Mouse (Mus musculus): Measurements from ENCODE around the gene Nr6a1. TPM values are rescaled to one million over a fixed set of nuclear protein-coding genes. Genes with fewer than 3 reads are reported as not detected.
A peak's percentile ranks its signal among the peaks of the same experiment; 100 is the strongest.

The Nr6a1 gene
- polyA plus RNA-seq, 1 experiment from 2014 or later, result 0.84 TPM

DNA sequence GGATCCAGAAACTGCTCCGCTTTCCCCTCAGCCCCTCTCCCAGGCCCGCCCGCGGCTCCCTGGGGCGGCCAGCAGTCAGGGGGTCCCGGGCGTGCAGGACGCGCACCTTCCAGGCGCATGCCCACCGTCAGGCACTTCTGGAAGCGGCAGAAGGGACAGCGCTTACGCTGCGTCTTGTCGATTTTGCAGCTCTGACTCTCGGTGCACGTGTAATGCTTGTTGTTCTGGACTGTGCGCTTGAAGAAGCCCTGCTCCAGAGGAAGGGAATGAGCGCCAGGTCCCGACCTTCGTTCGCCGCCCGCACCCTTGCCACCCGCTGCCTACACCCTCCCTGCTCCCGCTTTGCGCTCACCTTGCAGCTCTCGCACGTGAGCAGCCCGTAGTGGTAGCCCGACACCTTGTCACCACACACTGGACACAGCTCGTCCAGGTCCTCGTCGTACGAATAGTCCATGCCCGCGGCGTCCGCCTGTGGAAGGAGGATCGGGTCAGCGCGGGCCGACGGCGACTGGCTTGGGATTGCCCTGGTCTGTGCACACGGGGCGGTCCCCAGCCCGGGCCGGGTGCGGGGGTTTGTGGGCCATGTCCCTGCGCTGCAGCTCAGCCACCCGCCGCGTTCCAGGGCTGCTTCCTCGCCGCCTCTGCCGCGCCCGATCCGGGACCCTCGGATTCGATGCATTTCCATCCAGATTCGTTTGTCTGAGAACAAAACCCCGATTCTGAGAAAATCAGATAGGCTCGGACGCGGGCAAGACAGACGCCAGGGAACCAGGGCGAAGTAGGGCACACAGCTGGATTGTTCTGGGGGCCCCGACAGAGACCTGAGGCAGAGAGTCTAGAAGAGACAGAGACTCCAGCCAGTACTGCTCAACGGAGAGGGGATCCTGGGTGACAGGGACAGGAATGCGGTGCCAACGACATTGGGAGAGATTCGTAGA, 216.9 kb downstream of the Nr6a1 start:
- no peak overlapping the region for H3K27ac ChIP-seq (ENCODE audit: low read length)
- peak overlapping the region; percentile 20; the same call in 1 of the 2 replicates for H3K4me3 ChIP-seq (ENCODE audit: low read depth, low read length)
- H3K27me3 ChIP-seq (ENCODE audit: control insufficient read depth, insufficient read depth, low read depth, low read length), result peaks cover 68% of the 10 kb centered on the region
- H3K36me3 ChIP-seq (ENCODE audit: control insufficient read depth, insufficient read depth, low read length), result no peaks in the 10 kb centered on the region
- H3K4me1 ChIP-seq (ENCODE audit: control insufficient read depth, insufficient read depth, low read length), result peaks cover 15% of the 10 kb centered on the region
- peak; percentile 43; the same call in 1 of the 2 replicates for ATAC-seq
- no peak overlapping the region; the same call in 1 of the 2 replicates for H3K9ac ChIP-seq (ENCODE audit: low read depth, low read length)
- no peaks in the 10 kb centered on the region for H3K9me3 ChIP-seq (replicated peaks; ENCODE audit: control insufficient read depth, low read length, poor library complexity, severe bottlenecking)
- H3K4me2 ChIP-seq (ENCODE audit: low read length), result peak overlapping the region; percentile 43
- WGBS, result 1% methylated on average over 75 of the region's 75 CpGs

DNA sequence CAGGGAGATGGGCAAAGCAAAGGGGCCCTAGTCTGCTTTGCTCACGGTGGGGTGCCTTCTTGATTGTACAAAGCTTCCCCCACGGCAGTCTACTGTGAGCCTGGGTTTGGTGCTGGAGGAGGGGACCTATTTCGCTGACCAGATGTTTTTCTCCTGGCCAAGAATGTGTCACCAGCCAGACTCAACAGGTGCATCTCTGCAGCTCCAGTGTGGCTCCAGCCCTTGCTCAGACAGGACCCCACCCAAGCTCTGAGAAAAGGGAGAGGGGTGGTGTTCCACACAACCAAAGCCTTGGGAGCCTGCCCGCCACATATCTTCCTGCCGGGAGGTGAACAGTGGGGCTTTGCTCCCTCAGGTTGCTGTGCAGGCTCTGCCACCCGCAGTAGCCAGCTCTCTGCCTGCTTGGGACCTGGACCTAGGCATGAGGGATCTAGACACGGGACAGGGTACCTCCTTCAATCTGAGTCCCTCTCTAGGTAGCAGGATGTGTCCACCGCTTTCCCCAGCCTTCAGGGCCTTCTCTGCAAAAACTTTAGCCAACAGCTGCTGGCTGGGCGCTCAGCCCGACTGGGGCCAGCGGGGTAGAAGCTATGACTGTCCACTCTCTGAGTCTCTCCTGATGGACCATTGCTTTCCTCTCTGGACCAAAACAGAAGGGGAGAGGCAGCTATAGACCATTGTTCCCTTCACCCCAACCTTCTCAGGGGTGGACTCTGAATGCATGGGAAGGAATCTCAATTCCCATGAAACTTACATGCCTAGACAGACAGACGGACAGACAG, 218.4 kb downstream of the Nr6a1 start:
- Histone ChIP-seq H3K36me3 (ENCODE audit: control insufficient read depth, insufficient read depth, low read length) (no peaks in the 10 kb centered on the region), H3K4me3 (ENCODE audit: low read depth, low read length) (no peak overlapping the region), H3K9ac (ENCODE audit: low read depth, low read length) (no peak overlapping the region), H3K4me1 (ENCODE audit: control insufficient read depth, insufficient read depth, low read length) (peaks cover 15% of the 10 kb centered on the region), H3K27me3 (ENCODE audit: control insufficient read depth, insufficient read depth, low read depth, low read length) (peaks cover 75% of the 10 kb centered on the region), H3K9me3 (replicated peaks; ENCODE audit: control insufficient read depth, low read length, poor library complexity, severe bottlenecking) (no peaks in the 10 kb centered on the region), H3K4me2 (ENCODE audit: low read length) (no peak overlapping the region), H3K27ac (ENCODE audit: low read length) (no peak overlapping the region)
- ATAC-seq, result no peak
- WGBS, result 26% methylated on average over 12 of the region's 12 CpGs

DNA sequence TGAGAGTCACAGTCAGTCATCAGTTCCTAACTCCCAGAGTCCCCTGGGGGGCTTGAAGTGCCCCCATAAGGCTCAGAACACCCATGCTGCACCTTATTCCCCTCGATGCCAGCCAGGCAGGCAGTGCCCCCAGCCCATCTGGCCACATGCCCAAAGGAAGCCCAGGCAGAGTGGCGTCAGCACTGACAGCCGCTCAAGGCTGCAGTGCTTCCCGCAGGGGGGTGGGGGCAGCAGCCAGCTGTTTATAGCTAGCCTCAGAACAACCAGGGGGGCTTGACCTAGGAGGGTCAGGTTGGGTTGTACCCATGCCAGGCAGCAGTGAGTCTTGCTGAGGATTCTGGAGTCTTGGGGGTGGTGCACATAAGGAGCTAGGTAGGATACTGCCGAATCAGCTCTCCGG, 220.8 kb downstream of the Nr6a1 start:
- Histone ChIP-seq H3K4me3 (ENCODE audit: low read depth, low read length) (no peak overlapping the region), H3K36me3 (ENCODE audit: control insufficient read depth, insufficient read depth, low read length) (no peaks in the 10 kb centered on the region), H3K4me2 (ENCODE audit: low read length) (no peak overlapping the region), H3K4me1 (ENCODE audit: control insufficient read depth, insufficient read depth, low read length) (peaks cover 9% of the 10 kb centered on the region), H3K27ac (ENCODE audit: low read length) (no peak overlapping the region), H3K9me3 (replicated peaks; ENCODE audit: control insufficient read depth, low read length, poor library complexity, severe bottlenecking) (no peaks in the 10 kb centered on the region), H3K9ac (ENCODE audit: low read depth, low read length) (no peak overlapping the region), H3K27me3 (ENCODE audit: control insufficient read depth, insufficient read depth, low read depth, low read length) (peaks cover 58% of the 10 kb centered on the region)
- ATAC-seq, result no peak
- WGBS, result 49% methylated on average over 6 of the region's 6 CpGs

DNA sequence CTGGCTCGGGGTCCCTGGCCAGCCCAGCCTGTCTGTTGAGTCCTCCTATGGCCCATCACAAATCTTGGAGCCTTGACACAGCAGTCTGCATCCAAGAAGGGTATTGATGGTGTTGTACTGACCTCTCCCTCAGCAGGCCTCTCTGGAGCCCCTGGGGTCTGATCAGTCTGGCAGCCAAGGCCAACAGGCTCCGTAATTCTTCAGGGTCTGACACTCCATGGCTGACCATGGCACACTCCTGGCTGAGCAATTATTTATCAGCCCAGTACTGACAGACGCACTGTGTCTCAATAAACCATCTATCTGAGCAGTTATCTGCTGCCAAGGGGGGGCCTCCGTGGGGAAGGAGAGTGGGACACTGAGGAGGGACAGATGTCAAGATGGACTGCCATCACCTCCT, 222.5 kb downstream of the Nr6a1 start:
- no peak for ATAC-seq
- no peaks in the 10 kb centered on the region for H3K4me1 ChIP-seq (ENCODE audit: control insufficient read depth, insufficient read depth, low read length)
- H3K9ac ChIP-seq (ENCODE audit: low read depth, low read length), result no peak overlapping the region
- peaks cover 59% of the 10 kb centered on the region for H3K27me3 ChIP-seq (ENCODE audit: control insufficient read depth, insufficient read depth, low read depth, low read length)
- H3K27ac ChIP-seq (ENCODE audit: low read length), result no peak overlapping the region
- no peaks in the 10 kb centered on the region for H3K36me3 ChIP-seq (ENCODE audit: control insufficient read depth, insufficient read depth, low read length)
- 83% methylated on average over 4 of the region's 4 CpGs for WGBS
- H3K4me2 ChIP-seq (ENCODE audit: low read length), result no peak overlapping the region
- H3K9me3 ChIP-seq (replicated peaks; ENCODE audit: control insufficient read depth, low read length, poor library complexity, severe bottlenecking), result no peaks in the 10 kb centered on the region
- no peak overlapping the region for H3K4me3 ChIP-seq (ENCODE audit: low read depth, low read length)

DNA sequence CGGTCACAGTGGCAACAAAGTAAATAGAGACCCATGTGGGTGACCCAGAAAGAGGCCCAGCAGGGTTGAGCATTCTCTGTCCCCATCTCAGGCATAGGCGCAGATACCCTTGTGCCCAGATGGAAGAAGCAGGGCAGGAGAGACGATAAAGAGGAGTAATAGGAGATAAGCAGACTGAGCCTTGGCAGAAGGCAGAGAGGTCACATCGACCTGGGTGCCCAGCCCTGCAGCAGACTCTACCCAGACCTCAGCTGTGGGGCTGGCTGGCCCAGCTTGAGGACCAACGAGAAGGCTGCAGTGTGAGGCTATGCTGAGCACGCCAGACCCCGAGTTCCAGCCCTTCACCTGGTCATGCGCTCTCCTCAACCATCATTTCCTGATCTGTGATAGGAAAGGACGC, 223.2 kb downstream of the Nr6a1 start:
- no peak overlapping the region for H3K4me2 ChIP-seq (ENCODE audit: low read length)
- no peak overlapping the region for H3K27ac ChIP-seq (ENCODE audit: low read length)
- WGBS, result 90% methylated on average over 9 of the region's 9 CpGs

DNA sequence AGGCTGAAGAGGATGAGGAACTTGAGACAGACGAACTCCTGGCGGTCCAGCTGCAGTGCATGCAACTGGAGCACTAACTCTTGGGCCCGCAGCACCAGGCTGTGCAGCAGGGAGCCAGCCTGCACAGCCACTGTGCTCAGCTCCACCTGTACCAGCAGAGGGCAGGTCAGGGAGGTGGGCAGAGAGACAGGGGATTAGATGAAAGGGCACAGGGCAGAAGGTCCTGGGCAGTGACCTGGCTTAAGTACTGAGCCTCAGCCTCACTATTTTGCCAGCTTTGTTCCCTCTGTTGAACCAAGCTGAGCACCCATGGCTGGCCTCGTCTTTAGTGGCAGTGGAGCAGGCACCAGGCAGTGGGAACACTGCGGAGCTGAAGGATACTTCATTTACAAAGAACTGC, 227.3 kb downstream of the Nr6a1 start:
- Histone ChIP-seq H3K27ac (ENCODE audit: low read length) (no peak overlapping the region), H3K4me3 (ENCODE audit: low read depth, low read length) (no peak overlapping the region), H3K9ac (ENCODE audit: low read depth, low read length) (no peak overlapping the region), H3K4me1 (ENCODE audit: control insufficient read depth, insufficient read depth, low read length) (peaks cover 8% of the 10 kb centered on the region), H3K27me3 (ENCODE audit: control insufficient read depth, insufficient read depth, low read depth, low read length) (peaks cover 23% of the 10 kb centered on the region), H3K9me3 (replicated peaks; ENCODE audit: control insufficient read depth, low read length, poor library complexity, severe bottlenecking) (no peaks in the 10 kb centered on the region), H3K36me3 (ENCODE audit: control insufficient read depth, insufficient read depth, low read length) (no peaks in the 10 kb centered on the region), H3K4me2 (ENCODE audit: low read length) (no peak overlapping the region)
- 53% methylated on average over 5 of the region's 5 CpGs for WGBS
- ATAC-seq, result no peak

More for the DNA sequence above, 223.2 kb downstream of the Nr6a1 start:
- Histone ChIP-seq H3K27me3 (ENCODE audit: control insufficient read depth, insufficient read depth, low read depth, low read length) (peaks cover 56% of the 10 kb centered on the region), H3K4me1 (ENCODE audit: control insufficient read depth, insufficient read depth, low read length) (no peaks in the 10 kb centered on the region), H3K9me3 (replicated peaks; ENCODE audit: control insufficient read depth, low read length, poor library complexity, severe bottlenecking) (no peaks in the 10 kb centered on the region), H3K36me3 (ENCODE audit: control insufficient read depth, insufficient read depth, low read length) (no peaks in the 10 kb centered on the region), H3K4me3 (ENCODE audit: low read depth, low read length) (no peak overlapping the region), H3K9ac (ENCODE audit: low read depth, low read length) (no peak overlapping the region)
- ATAC-seq, result no peak

DNA sequence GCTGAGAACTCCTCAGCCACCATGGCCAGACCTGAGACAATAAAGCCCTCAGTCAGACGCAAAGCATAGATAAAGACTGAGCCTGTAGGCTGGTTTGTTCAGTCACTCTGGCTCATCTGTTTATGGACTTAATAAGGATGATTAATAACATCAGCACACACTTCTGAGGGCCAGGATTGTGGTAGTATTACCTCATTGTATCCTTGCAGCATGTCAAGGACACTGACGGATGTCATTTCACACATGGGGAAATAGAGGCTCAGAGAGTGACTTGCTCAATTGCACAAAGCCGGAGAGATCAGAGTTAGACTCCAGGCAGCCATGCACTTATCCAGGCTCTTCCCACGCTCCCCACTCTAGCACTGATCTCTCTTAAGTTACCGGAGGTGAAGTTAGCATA, 228.9 kb downstream of the Nr6a1 start:
- Histone ChIP-seq H3K36me3 (ENCODE audit: control insufficient read depth, insufficient read depth, low read length) (no peaks in the 10 kb centered on the region), H3K4me1 (ENCODE audit: control insufficient read depth, insufficient read depth, low read length) (peaks cover 8% of the 10 kb centered on the region), H3K27me3 (ENCODE audit: control insufficient read depth, insufficient read depth, low read depth, low read length) (peaks cover 15% of the 10 kb centered on the region), H3K4me3 (ENCODE audit: low read depth, low read length) (no peak overlapping the region), H3K9me3 (replicated peaks; ENCODE audit: control insufficient read depth, low read length, poor library complexity, severe bottlenecking) (no peaks in the 10 kb centered on the region), H3K9ac (ENCODE audit: low read depth, low read length) (no peak overlapping the region), H3K27ac (ENCODE audit: low read length) (no peak overlapping the region), H3K4me2 (ENCODE audit: low read length) (no peak overlapping the region)
- ATAC-seq, result no peak
- WGBS, result 81% methylated on average over 5 of the region's 5 CpGs

DNA sequence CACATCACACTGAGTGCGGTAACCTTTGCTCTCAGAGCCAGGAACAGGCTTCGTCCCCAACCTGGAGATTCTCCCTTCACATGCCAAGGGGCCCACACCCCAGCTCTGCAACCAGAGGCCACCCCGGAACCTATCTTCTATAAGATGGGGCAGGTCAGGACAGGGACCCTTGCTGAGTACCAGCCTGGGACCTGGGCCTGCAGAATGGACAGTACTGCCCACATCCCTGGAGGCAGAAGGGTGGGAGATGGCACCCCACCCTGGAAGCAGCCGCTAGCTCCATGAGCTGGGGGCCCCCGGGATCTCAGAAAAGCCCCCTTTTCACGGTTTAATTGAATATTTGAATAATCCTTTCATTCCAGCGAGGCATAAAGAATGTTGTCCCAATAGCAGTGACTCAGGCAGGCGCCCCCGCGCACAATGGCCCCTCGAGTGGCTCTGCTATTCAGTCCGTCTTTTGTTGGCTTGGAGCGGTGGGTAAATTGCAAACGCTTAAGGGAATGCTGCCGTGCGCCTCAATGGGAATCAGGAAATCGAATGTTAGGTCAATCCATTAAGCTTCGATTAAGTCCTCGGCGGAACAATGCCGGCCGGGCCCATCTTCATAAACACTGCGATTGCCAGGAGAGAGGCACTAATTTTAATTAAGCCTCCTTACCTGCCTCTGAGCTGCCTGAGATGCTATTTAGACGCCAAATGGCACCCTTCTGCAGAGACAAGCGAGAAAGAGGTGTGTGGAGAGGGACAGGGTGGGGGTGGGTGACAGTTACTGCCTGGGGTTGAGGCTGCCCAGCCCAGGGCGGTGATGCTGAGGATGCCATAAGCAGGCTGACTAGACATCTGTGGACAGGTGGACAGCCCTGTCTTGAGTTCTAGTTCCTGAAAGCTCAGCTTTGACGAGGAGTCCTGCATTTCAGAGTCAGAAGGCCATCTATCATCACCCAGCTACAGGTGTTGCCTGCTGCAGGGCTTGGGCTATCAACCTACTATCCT, 230.1 kb downstream of the Nr6a1 start:
- H3K9me3 ChIP-seq (replicated peaks; ENCODE audit: control insufficient read depth, low read length, poor library complexity, severe bottlenecking), result no peaks in the 10 kb centered on the region
- H3K4me3 ChIP-seq (ENCODE audit: low read depth, low read length), result no peak overlapping the region
- 13% methylated on average over 27 of the region's 27 CpGs for WGBS
- ATAC-seq, result peak; percentile 28; the same call in 1 of the 2 replicates
- H3K4me2 ChIP-seq (ENCODE audit: low read length), result peak overlapping the region; percentile 28
- peaks cover 8% of the 10 kb centered on the region for H3K4me1 ChIP-seq (ENCODE audit: control insufficient read depth, insufficient read depth, low read length)
- peak overlapping the region; percentile 34; the same call in 1 of the 2 replicates for H3K9ac ChIP-seq (ENCODE audit: low read depth, low read length)
- peaks cover 17% of the 10 kb centered on the region for H3K27me3 ChIP-seq (ENCODE audit: control insufficient read depth, insufficient read depth, low read depth, low read length)
- H3K27ac ChIP-seq (ENCODE audit: low read length), result no peak overlapping the region
- H3K36me3 ChIP-seq (ENCODE audit: control insufficient read depth, insufficient read depth, low read length), result no peaks in the 10 kb centered on the region
